Mouse (Mus musculus) midbrain, embryonic 15.5 days (tissue): ENCODE data around the gene Bcam. TPM values are rescaled to one million over a fixed set of nuclear protein-coding genes. Genes with fewer than 3 reads are reported as not detected.
A peak's percentile ranks its signal among the peaks of the same experiment; 100 is the strongest.

Experiments used
- ATAC-seq: fragments of 200-750 bp; cut with Nextera tagmentation; replicated peaks from 2 replicates; pipeline ENCODE4 v1.8.0; 2017; ENCODE audit warnings: moderate TSS enrichment
- H3K27ac ChIP-seq: fragments of 300-500 bp; sonication (generic); 2 replicates; pipeline ENCODE4 v1.5.1; 2015; ENCODE audit warnings: mild to moderate bottlenecking, inconsistent platforms
- H3K27me3 ChIP-seq: fragments of 300-500 bp; sonication (generic); replicated peaks from 2 replicates; pipeline ENCODE4 v1.6.1; 2015; ENCODE audit warnings: inconsistent platforms
- H3K36me3 ChIP-seq: fragments of 300-500 bp; sonication (generic); replicated peaks from 2 replicates; pipeline ENCODE4 v1.6.1; 2015; ENCODE audit warnings: inconsistent platforms
- H3K4me1 ChIP-seq: fragments of 300-500 bp; sonication (generic); 2 replicates; pipeline ENCODE4 v1.6.1; 2015; ENCODE audit warnings: inconsistent platforms
- H3K4me2 ChIP-seq: fragments of 300-500 bp; sonication (generic); 2 replicates; pipeline ENCODE4 v1.6.1; 2015; ENCODE audit warnings: inconsistent platforms, mild to moderate bottlenecking, moderate library complexity
- H3K4me3 ChIP-seq: fragments of 300-500 bp; sonication (generic); 2 replicates; pipeline ENCODE4 v1.5.1; 2015; ENCODE audit warnings: mild to moderate bottlenecking, inconsistent platforms
- H3K9ac ChIP-seq: fragments of 300-500 bp; sonication (generic); 2 replicates; pipeline ENCODE4 v1.6.1; 2015; ENCODE audit warnings: mild to moderate bottlenecking, inconsistent platforms
- H3K9me3 ChIP-seq: fragments of 300-500 bp; sonication (generic); 2 replicates; pipeline ENCODE4 v1.6.1; 2016; ENCODE audit warnings: inconsistent platforms
- WGBS: fragments of 180-500 bp; shearing (Covaris S2); methylation state at CpG from one replicate; pipeline ENCODE4 v1.1.7; 2015; ENCODE audit warnings: mixed read lengths; 5-methylcytosine and 5-hydroxymethylcytosine counted together
- polyA plus RNA-seq: library from polyadenylated mRNA; unstranded; fragments of >200 nt; fragmentation: Nextera tagmentation; extraction: Ambion mirVana; gene quantifications from 2 replicates; pipeline ENCODE4 v1.2.1, GENCODE M21; 2015

Gene Bcam
- polyA plus RNA-seq, 1 experiment from 2014 or later: 12.4 TPM

DNA sequence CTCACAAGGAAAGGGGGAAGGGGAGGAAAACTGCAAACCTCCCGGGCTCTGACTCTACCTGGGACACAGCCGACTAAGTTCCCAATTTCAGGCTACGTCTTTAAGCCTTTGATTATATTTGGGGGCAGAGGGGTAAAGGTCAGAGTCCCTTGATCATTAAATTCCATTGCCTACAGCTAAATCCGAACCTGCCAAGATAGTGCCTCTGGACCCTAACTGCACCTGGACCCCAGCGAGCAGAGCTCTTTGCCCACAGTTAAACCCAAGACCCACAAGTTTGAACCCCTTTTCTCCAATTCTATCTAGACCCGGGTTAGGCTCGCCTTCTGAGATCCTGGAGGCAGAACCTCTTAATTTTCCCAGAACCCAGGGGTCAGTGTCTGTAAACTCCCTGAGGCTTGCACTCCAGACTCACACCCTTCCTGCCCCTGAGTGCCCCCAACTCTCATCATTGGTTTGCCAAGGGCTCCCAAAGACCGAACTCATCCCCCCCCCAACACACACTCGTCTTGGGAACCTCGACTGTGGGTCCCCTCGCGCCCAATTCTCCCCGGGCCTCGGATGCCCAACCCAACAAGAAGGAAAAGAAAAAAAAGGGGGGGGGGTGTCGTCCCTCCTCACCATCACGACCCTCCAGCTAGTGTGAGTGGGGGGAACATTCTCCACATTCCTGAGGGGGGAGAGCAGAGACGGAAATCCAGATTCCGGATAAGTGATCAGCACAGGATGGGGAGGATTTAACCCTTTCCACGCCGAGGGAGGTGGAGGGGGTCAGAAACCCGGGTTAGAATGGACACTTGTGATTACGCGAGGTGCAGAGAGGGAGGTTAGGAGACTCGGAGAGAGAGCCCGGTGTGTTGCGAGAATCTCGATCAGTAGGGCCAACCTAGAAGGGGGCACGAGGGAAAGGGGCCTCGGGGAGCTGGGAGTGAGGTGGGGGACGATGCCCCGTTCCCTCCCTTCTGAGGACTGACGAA lies 22.3 kb downstream of the Bcam start:
- Histone ChIP-seq H3K27ac (peak overlapping the region; percentile 87), H3K27me3 (no peaks in the 10 kb centered on the region), H3K9ac (peak overlapping the region; percentile 97), H3K36me3 (0 out of 2 replicates have a peak, but pooled peaks cover 1% of the 10 kb centered on the region), H3K4me1 (peaks cover 38% of the 10 kb centered on the region), H3K9me3 (no peaks in the 10 kb centered on the region), H3K4me3 (peak overlapping the region; percentile 95), H3K4me2 (peak overlapping the region; percentile 83)
- ATAC-seq: peak; percentile 30
- under 1% methylated on average over 32 of the region's 32 CpGs for WGBS

DNA sequence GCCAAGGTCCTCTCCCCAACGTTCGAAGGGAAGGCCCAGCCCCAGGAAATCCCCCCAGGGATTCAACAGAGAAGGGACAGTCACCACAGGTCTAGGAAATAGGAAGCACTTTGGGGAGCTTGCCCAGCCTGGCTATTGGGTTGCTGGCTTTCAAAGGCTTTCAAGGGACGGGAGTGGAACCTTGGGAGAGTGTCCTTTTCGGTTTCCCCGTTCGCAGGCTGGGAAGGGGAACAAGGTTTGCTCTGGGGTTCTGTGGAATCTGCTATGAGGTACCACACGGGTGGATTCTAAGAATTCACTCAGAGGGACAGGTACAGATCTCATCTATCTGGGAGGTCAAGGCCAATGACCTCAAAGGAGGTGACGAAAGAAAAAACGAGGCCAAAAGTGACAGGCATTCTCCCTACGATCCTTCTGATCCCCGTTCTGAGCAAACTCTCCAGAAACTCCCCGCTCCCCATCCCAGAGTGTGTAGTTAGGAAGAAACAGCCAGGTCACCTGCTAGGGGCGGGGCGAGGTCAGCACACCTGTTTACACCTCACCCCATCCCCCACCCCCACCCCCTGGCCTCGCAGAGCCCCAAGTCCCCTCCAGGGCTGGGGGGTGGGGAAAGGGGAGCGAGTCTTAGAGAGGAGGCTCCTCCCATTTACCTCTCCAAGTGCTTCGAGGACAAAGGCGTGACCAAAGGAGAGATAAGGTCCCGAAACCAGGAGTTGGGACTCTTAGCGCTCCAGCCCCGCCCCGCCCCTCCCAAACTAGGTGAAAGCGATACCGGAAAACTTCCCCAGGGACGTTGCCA lies 23.2 kb downstream of the Bcam start:
- no peak for ATAC-seq
- Histone ChIP-seq H3K4me1 (peaks cover 38% of the 10 kb centered on the region), H3K36me3 (0 out of 2 replicates have a peak, but pooled peaks cover 6% of the 10 kb centered on the region), H3K9ac (peak overlapping the region; percentile 97), H3K27me3 (no peaks in the 10 kb centered on the region), H3K27ac (no peak overlapping the region), H3K9me3 (no peaks in the 10 kb centered on the region), H3K4me3 (peak overlapping the region; percentile 95), H3K4me2 (peak overlapping the region; percentile 83)
- 5% methylated on average over 25 of the region's 25 CpGs for WGBS

GRCm38 (mm10) chr7:19746426-19747201 lies 24.2 kb downstream of the Bcam start:
- Histone ChIP-seq H3K4me3 (peak overlapping the region; percentile 95; the same call in 1 of the 2 replicates), H3K36me3 (0 out of 2 replicates have a peak, but pooled peaks cover 6% of the 10 kb centered on the region), H3K4me1 (peaks cover 38% of the 10 kb centered on the region), H3K27ac (no peak overlapping the region), H3K9ac (peak overlapping the region; percentile 16; the same call in 1 of the 2 replicates), H3K4me2 (peak overlapping the region; percentile 83), H3K9me3 (no peaks in the 10 kb centered on the region), H3K27me3 (no peaks in the 10 kb centered on the region)
- no peak for ATAC-seq
- 25% methylated on average over 6 of the region's 6 CpGs for WGBS

DNA sequence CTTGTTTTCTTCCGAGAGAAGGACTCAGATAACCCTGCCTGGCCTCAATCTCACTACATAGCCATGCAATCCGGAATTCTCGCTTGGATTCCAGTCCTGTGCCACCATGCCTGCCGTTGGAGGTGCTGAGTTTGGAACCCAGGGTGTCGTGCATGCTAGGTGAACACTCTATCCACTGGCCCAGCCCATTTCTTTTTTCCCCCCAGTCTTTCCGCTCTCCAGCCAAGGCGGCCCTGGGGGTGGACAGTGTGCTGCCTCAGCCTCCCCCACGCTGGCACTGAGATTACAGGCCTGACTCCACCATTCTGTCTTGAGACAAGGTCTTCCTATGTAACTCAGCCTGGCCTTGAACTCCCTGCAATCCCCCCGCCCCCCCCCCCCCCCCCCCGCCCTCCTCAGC lies 24.8 kb downstream of the Bcam start:
- Histone ChIP-seq H3K9me3 (no peaks in the 10 kb centered on the region), H3K27me3 (no peaks in the 10 kb centered on the region), H3K36me3 (0 out of 2 replicates have a peak, but pooled peaks cover 6% of the 10 kb centered on the region), H3K4me3 (no peak overlapping the region), H3K4me2 (no peak overlapping the region), H3K4me1 (peaks cover 38% of the 10 kb centered on the region), H3K9ac (no peak overlapping the region), H3K27ac (no peak overlapping the region)
- no peak for ATAC-seq
- 88% methylated on average over 8 of the region's 10 CpGs for WGBS

DNA sequence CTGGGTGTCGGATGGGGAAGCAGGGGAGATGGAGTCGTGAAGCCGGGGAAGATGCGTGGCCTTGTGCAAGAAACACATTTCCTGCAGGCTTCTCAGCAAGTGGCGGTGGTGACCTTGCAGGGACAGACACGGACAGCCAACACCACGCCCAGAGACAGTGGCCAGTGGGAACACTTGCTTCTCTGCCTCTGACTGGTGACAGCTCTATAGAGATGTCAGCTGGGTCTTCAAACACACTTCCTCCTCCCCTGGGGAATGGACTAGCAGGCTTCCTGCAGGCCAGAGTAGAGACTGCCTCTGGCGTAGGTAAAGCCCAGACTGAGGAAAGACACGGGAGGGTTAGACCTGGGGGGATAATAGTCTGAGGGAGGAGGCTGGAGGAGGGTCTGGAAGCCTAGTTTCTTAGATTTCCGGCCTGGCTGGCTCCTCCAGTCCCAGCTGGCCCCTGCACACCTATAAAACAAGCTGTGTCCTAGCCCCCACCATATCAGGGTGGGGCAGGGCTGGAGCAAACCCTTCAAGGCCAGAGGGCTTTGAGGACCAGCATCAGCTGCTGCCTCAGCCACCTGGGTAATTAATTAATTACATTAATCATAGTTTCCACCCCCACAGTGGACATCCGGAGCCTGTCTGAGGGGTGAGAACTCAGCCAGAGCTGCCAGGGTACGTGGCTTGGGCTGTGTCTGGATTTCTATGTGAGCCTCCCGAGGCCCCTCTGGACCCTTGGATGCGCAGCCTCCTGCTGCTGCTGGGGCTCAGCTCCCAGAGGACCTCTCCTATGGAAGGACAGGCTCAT lies 26.0 kb downstream of the Bcam start:
- Histone ChIP-seq H3K4me3 (no peak overlapping the region), H3K27me3 (no peaks in the 10 kb centered on the region), H3K4me1 (peaks cover 32% of the 10 kb centered on the region), H3K27ac (no peak overlapping the region), H3K36me3 (0 out of 2 replicates have a peak, but pooled peaks cover 6% of the 10 kb centered on the region), H3K9me3 (no peaks in the 10 kb centered on the region), H3K9ac (no peak overlapping the region), H3K4me2 (no peak overlapping the region)
- 68% methylated on average over 14 of the region's 14 CpGs for WGBS
- ATAC-seq: no peak

DNA sequence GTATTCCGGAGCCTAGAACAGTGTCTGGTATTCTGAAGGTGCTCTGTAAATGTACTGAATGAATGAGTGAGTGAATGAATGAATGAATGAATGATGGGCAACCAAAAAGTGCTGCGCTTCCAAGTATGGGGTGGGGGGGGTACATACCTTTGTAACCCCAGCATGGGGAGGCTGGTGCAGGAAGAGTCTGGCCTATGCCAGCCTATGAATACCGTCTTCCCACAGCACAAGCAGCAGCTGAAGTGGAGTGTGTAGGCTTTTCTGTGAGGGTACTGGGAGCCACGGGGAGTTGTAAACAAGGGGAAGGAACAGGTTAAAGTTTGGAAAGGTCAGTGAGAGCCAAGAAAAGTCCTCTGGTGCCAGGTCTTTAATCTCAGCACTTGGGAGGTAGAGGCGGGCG lies 27.0 kb downstream of the Bcam start:
- Histone ChIP-seq H3K27ac (no peak overlapping the region), H3K9ac (no peak overlapping the region), H3K36me3 (0 out of 2 replicates have a peak, but pooled peaks cover 6% of the 10 kb centered on the region), H3K4me3 (no peak overlapping the region), H3K4me1 (peaks cover 32% of the 10 kb centered on the region), H3K9me3 (no peaks in the 10 kb centered on the region), H3K4me2 (no peak overlapping the region), H3K27me3 (no peaks in the 10 kb centered on the region)
- 93% methylated on average over 6 of the region's 6 CpGs for WGBS
- ATAC-seq: no peak

- H3K9ac ChIP-seq: no peak overlapping the region
- ATAC-seq: no peak
- WGBS: 60% methylated on average over 5 of the region's 5 CpGs
- peaks cover 19% of the 10 kb centered on the region for H3K4me1 ChIP-seq
- no peaks in the 10 kb centered on the region for H3K9me3 ChIP-seq
- no peaks in the 10 kb centered on the region for H3K27me3 ChIP-seq
- H3K4me2 ChIP-seq: no peak overlapping the region
- H3K4me3 ChIP-seq: no peak overlapping the region
- H3K27ac ChIP-seq: no peak overlapping the region
- peaks cover 13% of the 10 kb centered on the region for H3K36me3 ChIP-seq
These were observed 28.3 kb downstream of the Bcam start for GRCm38 (mm10) chr7:19742468-19742867.

DNA sequence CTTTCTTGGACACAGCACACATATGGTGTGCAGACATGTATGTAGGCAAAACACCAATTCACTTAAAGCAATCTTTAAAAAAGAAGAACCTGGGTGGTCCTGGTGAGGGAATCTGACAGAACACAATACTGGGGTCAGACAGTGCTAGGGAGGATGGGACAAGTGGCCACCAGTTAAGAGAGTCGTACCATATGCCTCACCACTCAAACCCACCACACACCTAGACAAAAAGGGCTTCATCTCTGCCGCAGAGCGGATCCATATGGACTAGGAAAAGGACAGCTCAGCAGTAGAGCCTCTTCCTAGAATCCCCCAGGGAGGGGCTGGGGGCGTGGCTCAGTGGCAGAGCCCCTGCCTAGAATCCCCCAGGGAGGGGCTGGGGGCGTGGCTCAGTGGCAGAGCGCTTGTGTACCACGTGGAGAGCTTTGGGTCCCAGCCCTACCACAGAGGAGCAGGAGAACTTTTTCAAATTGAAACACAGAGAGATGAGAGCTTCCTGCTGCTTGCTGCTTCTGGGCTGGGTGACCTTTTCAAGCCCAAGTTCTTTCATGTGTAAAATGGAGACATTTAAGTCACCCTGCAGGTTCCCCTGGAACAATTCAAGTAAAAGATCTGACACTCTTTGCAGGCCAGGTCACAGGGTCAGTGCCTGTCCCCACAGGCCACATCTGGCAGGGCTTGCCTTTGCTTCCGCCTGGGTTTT lies 29.3 kb downstream of the Bcam start:
- Histone ChIP-seq H3K27me3 (no peaks in the 10 kb centered on the region), H3K9ac (no peak overlapping the region), H3K4me3 (no peak overlapping the region), H3K4me2 (no peak overlapping the region), H3K4me1 (peaks cover 9% of the 10 kb centered on the region), H3K9me3 (no peaks in the 10 kb centered on the region), H3K27ac (no peak overlapping the region), H3K36me3 (peaks cover 16% of the 10 kb centered on the region)
- no peak for ATAC-seq
- 10% methylated on average over 8 of the region's 8 CpGs for WGBS

DNA sequence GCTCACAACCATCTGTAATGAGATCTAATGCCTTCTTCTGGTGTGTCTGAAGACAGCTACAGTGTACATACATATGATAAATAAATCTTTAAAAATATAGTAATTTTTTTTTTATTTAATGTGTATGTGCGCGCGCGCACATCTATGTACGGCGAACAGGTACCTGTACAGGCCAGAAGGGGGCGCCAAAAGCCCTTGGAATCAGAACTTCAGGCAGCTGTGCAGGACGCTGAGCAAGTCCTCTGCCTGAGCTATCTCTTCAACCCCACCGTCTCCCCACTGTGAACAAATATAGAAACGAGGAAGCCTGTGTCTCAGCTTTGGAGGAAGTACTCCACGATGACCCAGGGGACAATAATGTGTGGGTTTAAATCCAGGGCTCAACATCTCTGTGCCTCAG lies 30.5 kb downstream of the Bcam start:
- ATAC-seq: no peak
- Histone ChIP-seq H3K9ac (no peak overlapping the region), H3K36me3 (peaks cover 20% of the 10 kb centered on the region), H3K4me1 (peaks cover 6% of the 10 kb centered on the region), H3K27ac (no peak overlapping the region), H3K4me3 (no peak overlapping the region), H3K4me2 (no peak overlapping the region), H3K9me3 (no peaks in the 10 kb centered on the region), H3K27me3 (no peaks in the 10 kb centered on the region)
- 96% methylated on average over 11 of the region's 11 CpGs for WGBS

DNA sequence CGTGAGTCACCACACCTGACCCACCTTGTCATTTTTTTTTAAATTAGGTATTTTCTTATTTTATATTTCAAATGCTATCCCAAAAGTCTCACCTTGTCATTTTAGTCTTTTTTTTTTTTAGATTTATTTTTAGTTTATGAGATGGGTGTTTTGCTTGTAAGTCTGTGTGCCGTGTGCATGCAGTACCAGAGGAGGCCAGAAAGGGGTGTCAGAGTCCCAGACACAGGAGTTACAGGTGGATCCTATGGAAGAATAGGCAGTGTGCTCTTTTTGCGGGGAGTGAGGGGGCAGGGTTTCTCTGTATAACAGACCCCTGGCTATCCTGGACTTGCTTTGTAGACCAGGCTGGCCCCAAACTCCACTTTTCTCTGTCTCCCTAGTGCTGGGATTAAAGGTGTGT lies 32.0 kb downstream of the Bcam start:
- Histone ChIP-seq H3K4me1 (no peaks in the 10 kb centered on the region; the same call in 1 of the 2 replicates), H3K4me2 (no peak overlapping the region), H3K36me3 (peaks cover 20% of the 10 kb centered on the region), H3K9ac (no peak overlapping the region), H3K27me3 (no peaks in the 10 kb centered on the region), H3K4me3 (no peak overlapping the region), H3K9me3 (no peaks in the 10 kb centered on the region), H3K27ac (no peak overlapping the region)
- 94% methylated on average over 3 of the region's 3 CpGs for WGBS
- no peak for ATAC-seq
